Mouse (Mus musculus) heart, embryonic 16.5 days (tissue): ENCODE measurements around the gene Ifnar1. TPM values are rescaled to one million over a fixed set of nuclear protein-coding genes. Genes with fewer than 3 reads are reported as not detected.

Experiments used
- ATAC-seq: fragments of 200-750 bp; cut with Nextera tagmentation; replicated peaks from 2 replicates; pipeline ENCODE4 v1.8.0; 2017; ENCODE audit warnings: moderate number of reproducible peaks; ENCODE audit not compliant: insufficient read depth, low FRiP score; ENCODE audit errors: extremely low read depth
- H3K27ac ChIP-seq: fragments of 300-500 bp; sonication (generic); 2 replicates; pipeline ENCODE4 v1.5.1; 2014; ENCODE audit warnings: mild to moderate bottlenecking, low read length, control low read depth, moderate library complexity
- H3K27me3 ChIP-seq: fragments of 300-500 bp; sonication (generic); 2 replicates; pipeline ENCODE4 v1.6.1; 2014; ENCODE audit warnings: low read length, mixed read lengths; ENCODE audit not compliant: control insufficient read depth, insufficient read depth
- H3K36me3 ChIP-seq: fragments of 300-500 bp; sonication (generic); 2 replicates; pipeline ENCODE4 v1.6.1; 2014; ENCODE audit not compliant: control insufficient read depth, insufficient read depth
- H3K4me1 ChIP-seq: fragments of 300-500 bp; sonication (generic); 2 replicates; pipeline ENCODE4 v1.6.1; 2014; ENCODE audit warnings: low read length, mixed read lengths; ENCODE audit not compliant: control insufficient read depth, insufficient read depth
- H3K4me2 ChIP-seq: fragments of 300-500 bp; sonication (generic); 2 replicates; pipeline ENCODE4 v1.6.1; 2014; ENCODE audit warnings: low read depth, mild to moderate bottlenecking, control low read depth, low read length
- H3K4me3 ChIP-seq: fragments of 300-500 bp; sonication (generic); 2 replicates; pipeline ENCODE4 v1.5.1; 2014; ENCODE audit warnings: mild to moderate bottlenecking, control low read depth, low read length
- H3K9ac ChIP-seq: fragments of 300-500 bp; sonication (generic); 2 replicates; pipeline ENCODE4 v1.6.1; 2014; ENCODE audit warnings: low read length, control low read depth
- H3K9me3 ChIP-seq: fragments of 300-500 bp; sonication (generic); replicated peaks from 2 replicates; pipeline ENCODE4 v1.6.1; 2016; ENCODE audit warnings: low read length; ENCODE audit not compliant: control insufficient read depth
- WGBS: fragments of 180-500 bp; shearing (Covaris S2); extraction: QIAGEN DNeasy Blood & Tissue Kit; methylation state at CpG from one replicate; pipeline ENCODE4 v1.1.7; 2014; 5-methylcytosine and 5-hydroxymethylcytosine counted together
- polyA plus RNA-seq: library from polyadenylated mRNA; unstranded; fragments of >200 nt; fragmentation: Nextera tagmentation; extraction: Ambion mirVana; gene quantifications from 2 replicates; pipeline ENCODE4 v1.2.1, GENCODE M21; 2015

Ifnar1 gene
- polyA plus RNA-seq, 1 experiment from 2014 or later = 40.9 TPM

DNA sequence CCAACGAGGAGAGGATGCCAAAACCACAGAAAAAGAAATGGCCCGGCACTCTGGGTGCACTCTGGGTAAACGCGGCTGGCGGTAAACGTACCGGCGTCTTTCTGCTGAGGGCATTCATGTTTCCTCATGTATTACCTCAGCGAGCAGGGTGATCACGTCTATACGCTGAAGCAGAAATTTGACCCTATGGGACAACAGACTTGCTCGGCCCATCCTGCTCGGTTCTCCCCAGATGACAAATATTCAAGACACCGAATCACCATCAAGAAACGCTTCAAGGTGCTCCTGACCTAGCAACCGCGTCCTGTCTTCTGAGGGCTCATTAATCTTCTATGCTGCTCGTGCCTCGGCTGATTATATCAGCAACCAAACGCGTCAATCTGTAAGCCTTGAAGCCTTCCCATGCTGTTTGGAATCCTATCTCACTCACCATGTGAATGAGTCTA lies 26.7 kb upstream of the Ifnar1 start:
- no peak overlapping the region for H3K4me3 ChIP-seq
- H3K4me2 ChIP-seq = no peak overlapping the region
- no peaks in the 10 kb centered on the region for H3K9me3 ChIP-seq
- no peak overlapping the region for H3K27ac ChIP-seq
- no peaks in the 10 kb centered on the region for H3K27me3 ChIP-seq
- peaks cover 13% of the 10 kb centered on the region for H3K4me1 ChIP-seq
- no peak overlapping the region for H3K9ac ChIP-seq
- H3K36me3 ChIP-seq = no peaks in the 10 kb centered on the region
- 72% methylated on average over 21 of the region's 21 CpGs for WGBS
- no peak for ATAC-seq

- Histone ChIP-seq H3K4me3 (no peak overlapping the region), H3K27me3 (no peaks in the 10 kb centered on the region), H3K27ac (peak overlapping the region; percentile 10), H3K9me3 (no peaks in the 10 kb centered on the region), H3K4me1 (peaks cover 13% of the 10 kb centered on the region), H3K36me3 (no peaks in the 10 kb centered on the region), H3K9ac (peak overlapping the region; percentile 7; the same call in 1 of the 2 replicates), H3K4me2 (peak overlapping the region; percentile 28; the same call in 1 of the 2 replicates)
- no peak; the same call in 1 of the 2 replicates for ATAC-seq
- 32% methylated on average over 5 of the region's 5 CpGs for WGBS
Observed at GRCm38 (mm10) chr16:91458976-91459375, 26.1 kb upstream of the Ifnar1 start.

DNA sequence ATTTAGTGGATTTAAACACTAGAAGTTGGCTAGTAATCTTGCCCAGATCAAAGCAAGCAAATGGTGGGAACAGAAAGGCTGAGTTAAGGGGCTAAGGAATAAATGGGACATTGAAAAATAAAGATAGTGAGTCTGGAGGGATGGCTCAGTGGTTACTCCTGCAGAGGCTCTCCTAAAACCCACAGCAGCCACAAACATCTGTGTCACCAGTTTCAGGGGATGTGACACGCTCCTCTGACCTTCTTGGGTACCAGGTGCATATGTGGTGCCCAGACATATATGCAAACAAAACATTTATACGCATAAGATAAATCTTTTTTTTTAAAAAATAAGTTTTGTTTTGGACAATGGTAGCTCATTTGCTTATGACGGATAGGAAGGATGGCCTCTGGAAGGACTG lies 25.6 kb upstream of the Ifnar1 start:
- no peaks in the 10 kb centered on the region for H3K36me3 ChIP-seq
- peak overlapping the region; percentile 7; the same call in 1 of the 2 replicates for H3K9ac ChIP-seq
- 84% methylated on average over 3 of the region's 3 CpGs for WGBS
- H3K4me2 ChIP-seq = peak overlapping the region; percentile 28; the same call in 1 of the 2 replicates
- H3K27ac ChIP-seq = peak overlapping the region; percentile 10
- no peaks in the 10 kb centered on the region for H3K9me3 ChIP-seq
- peaks cover 17% of the 10 kb centered on the region for H3K4me1 ChIP-seq
- no peaks in the 10 kb centered on the region for H3K27me3 ChIP-seq
- H3K4me3 ChIP-seq = no peak overlapping the region
- no peak for ATAC-seq

DNA sequence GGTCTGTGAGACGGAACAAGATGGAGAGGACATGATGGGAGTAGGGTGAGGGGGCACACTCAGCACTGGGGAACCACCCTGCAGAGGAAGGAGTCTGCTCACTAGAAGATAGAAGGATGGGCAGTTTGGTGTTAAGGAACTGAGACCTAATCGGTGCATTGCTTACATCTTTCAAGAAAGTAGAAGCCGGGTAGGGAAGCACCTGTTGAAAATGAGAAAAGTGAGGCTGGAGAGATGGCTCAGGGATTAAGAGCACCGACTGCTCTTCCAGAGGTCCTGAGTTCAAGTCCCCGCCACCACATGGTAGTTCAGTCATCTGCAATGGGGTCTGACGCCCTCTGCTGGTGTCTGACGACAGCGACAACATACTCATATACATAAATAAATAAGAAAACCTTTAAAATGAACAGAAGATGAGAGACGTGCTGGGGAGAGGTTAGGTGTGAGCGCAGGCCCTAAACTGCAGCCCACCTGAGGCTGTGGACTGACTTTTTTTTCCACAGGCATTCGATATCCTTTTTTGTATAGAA lies 25.1 kb upstream of the Ifnar1 start:
- H3K9ac ChIP-seq = no peak overlapping the region
- H3K4me2 ChIP-seq = no peak overlapping the region
- 0 out of 2 replicates have a peak overlapping the region, but pooled peaks have one; percentile 29 for H3K27ac ChIP-seq
- no peak overlapping the region for H3K4me3 ChIP-seq
- no peak for ATAC-seq
- WGBS = 70% methylated on average over 11 of the region's 11 CpGs
- no peaks in the 10 kb centered on the region for H3K36me3 ChIP-seq
- H3K27me3 ChIP-seq = no peaks in the 10 kb centered on the region
- no peaks in the 10 kb centered on the region for H3K9me3 ChIP-seq
- H3K4me1 ChIP-seq = peaks cover 17% of the 10 kb centered on the region

- H3K4me2 ChIP-seq = peak overlapping the region; percentile 6; the same call in 1 of the 2 replicates
- no peaks in the 10 kb centered on the region for H3K27me3 ChIP-seq
- H3K9ac ChIP-seq = no peak overlapping the region
- H3K9me3 ChIP-seq = no peaks in the 10 kb centered on the region
- ATAC-seq = no peak
- peaks cover 26% of the 10 kb centered on the region for H3K4me1 ChIP-seq
- peak overlapping the region; percentile 74 for H3K27ac ChIP-seq
- H3K4me3 ChIP-seq = no peak overlapping the region
- H3K36me3 ChIP-seq = no peaks in the 10 kb centered on the region
- WGBS = 63% methylated on average over 11 of the region's 11 CpGs
Observed at GRCm38 (mm10) chr16:91461066-91461638, 23.9 kb upstream of the Ifnar1 start.

GRCm38 (mm10) chr16:91461773-91462181 lies 23.3 kb upstream of the Ifnar1 start:
- 42% methylated on average over 9 of the region's 9 CpGs for WGBS
- Histone ChIP-seq H3K9ac (0 out of 2 replicates have a peak overlapping the region, but pooled peaks have one; percentile 38), H3K27me3 (no peaks in the 10 kb centered on the region), H3K4me3 (no peak overlapping the region), H3K36me3 (no peaks in the 10 kb centered on the region), H3K4me2 (0 out of 2 replicates have a peak overlapping the region, but pooled peaks have one; percentile 12), H3K9me3 (no peaks in the 10 kb centered on the region), H3K4me1 (peaks cover 32% of the 10 kb centered on the region), H3K27ac (peak overlapping the region; percentile 78)
- no peak for ATAC-seq

- Histone ChIP-seq H3K4me2 (no peak overlapping the region), H3K9me3 (no peaks in the 10 kb centered on the region), H3K4me1 (peaks cover 32% of the 10 kb centered on the region), H3K27ac (peak overlapping the region; percentile 39; the same call in 1 of the 2 replicates), H3K4me3 (no peak overlapping the region), H3K9ac (no peak overlapping the region), H3K36me3 (no peaks in the 10 kb centered on the region), H3K27me3 (no peaks in the 10 kb centered on the region)
- 38% methylated on average over 3 of the region's 3 CpGs for WGBS
- no peak; the same call in 1 of the 2 replicates for ATAC-seq
Observed at GRCm38 (mm10) chr16:91462644-91463043, 22.4 kb upstream of the Ifnar1 start.

DNA sequence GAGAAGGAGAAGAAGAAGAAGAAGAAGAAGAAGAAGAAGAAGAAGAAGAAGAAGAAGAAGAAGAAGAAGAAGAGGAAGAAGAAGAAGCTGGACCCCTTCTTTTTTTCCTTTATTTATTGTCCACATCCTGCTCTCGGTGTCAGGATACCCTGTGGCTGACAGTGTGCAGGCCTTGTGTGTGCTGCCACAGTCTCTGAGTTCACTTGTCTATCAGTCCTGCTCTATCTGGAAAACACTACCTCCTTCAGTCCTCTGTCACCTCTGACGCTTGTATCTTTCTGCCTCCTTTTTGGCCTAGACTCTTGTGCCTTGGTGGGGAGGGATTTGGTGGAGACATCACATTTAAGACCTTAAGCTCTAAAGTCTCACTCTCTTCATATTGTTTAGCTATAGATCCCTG lies 21.6 kb upstream of the Ifnar1 start:
- Histone ChIP-seq H3K27me3 (no peaks in the 10 kb centered on the region), H3K4me2 (no peak overlapping the region), H3K9ac (no peak overlapping the region), H3K4me3 (no peak overlapping the region), H3K27ac (no peak overlapping the region), H3K4me1 (peaks cover 32% of the 10 kb centered on the region), H3K36me3 (0 out of 2 replicates have a peak, but pooled peaks cover 2% of the 10 kb centered on the region), H3K9me3 (0 out of 2 replicates have a peak, but pooled peaks cover 2% of the 10 kb centered on the region)
- WGBS = 59% methylated on average over 2 of the region's 2 CpGs
- ATAC-seq = no peak

DNA sequence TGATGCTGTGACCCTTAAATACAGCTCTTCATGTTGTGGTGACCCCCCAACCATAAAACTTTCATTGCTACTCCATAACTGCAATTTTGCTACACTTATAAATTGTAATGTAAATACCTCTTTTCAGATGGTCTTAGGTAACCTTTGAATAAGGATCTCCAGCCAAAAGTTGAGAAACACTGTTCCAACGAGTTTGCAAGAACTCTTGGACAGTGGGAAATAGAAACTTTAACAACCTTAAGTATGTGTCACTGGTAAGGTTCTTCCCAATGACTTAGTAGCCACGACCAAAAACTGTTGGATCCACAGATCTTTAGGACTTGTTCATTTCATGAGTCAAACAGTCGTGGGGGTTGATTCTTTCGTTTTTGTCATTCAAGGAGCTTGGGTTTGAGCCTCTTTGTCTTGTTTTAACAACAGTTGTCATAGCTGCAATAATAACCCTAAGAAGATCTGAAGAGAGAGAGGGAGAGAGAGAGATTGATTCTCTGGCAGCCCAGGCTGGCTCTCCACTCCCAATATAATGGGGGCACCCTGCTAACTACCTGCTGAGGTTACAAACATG lies 21.1 kb upstream of the Ifnar1 start:
- no peaks in the 10 kb centered on the region for H3K27me3 ChIP-seq
- peaks cover 32% of the 10 kb centered on the region for H3K4me1 ChIP-seq
- no peak for ATAC-seq
- peak overlapping the region; percentile 84 for H3K4me2 ChIP-seq
- WGBS = 85% methylated on average over 4 of the region's 4 CpGs
- H3K36me3 ChIP-seq = 0 out of 2 replicates have a peak, but pooled peaks cover 2% of the 10 kb centered on the region
- peak overlapping the region; percentile 61 for H3K4me3 ChIP-seq
- peak overlapping the region; percentile 78 for H3K9ac ChIP-seq
- 0 out of 2 replicates have a peak, but pooled peaks cover 2% of the 10 kb centered on the region for H3K9me3 ChIP-seq
- H3K27ac ChIP-seq = peak overlapping the region; percentile 91
